In the genomic region with DNA sequence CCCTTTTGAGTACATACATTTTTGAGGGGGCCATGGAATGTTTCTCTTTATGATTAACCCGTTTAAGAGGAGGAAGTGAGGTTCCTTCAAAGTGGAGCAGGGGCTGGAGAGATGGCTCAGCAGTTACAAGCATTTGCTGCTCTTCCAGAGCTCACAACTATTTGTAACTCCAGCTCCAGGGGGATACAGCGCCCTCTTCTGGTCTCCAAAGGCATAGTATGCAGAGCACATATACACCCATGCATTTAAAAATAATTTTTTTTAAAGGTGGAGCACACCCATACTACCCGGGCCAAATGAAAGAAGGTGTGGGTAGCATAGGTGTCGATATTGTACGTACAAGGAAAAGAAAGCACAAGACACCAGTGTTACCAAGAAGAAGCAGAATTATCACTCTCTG, we compare ENCODE assay signal across 17 mouse cellular contexts. TPM values are rescaled to one million over a fixed set of nuclear protein-coding genes. Genes with fewer than 3 reads are reported as not detected.
DNase-seq lines count a peak whose midpoint lies in the region; ATAC-seq and TF ChIP-seq lines count a peak whose summit lies in the region.
"Had no signal": no experiment of that assay in that cellular context is flagged by ENCODE, and none has a peak within 500 bp of the region (broad histone marks: within the 10 kb centered on the region; RNA-seq: fewer than 3 reads in every experiment).

No protein-coding gene starts in this region.

- H3K4me1 ChIP-seq in hindbrain, postnatal 0 days (ENCODE audit: insufficient read depth, low read length) = no peaks in the 10 kb centered on the region
- peaks cover 6% of the 10 kb centered on the region; the same call in 1 of the 2 replicates for H3K4me1 ChIP-seq in hindbrain, embryonic 13.5 days (replicated peaks)
- no peaks in the 10 kb centered on the region for H3K4me1 ChIP-seq in midbrain, embryonic 14.5 days (ENCODE audit: control insufficient read depth, insufficient read depth, low read length)
- peaks cover 10% of the 10 kb centered on the region; the same call in 1 of the 2 replicates for H3K4me1 ChIP-seq in midbrain, embryonic 10.5 days
- no peaks in the 10 kb centered on the region for H3K4me1 ChIP-seq in limb, embryonic 14.5 days (ENCODE audit: control insufficient read depth, insufficient read depth, low read length)
- H3K4me1 ChIP-seq: forebrain, embryonic 15.5 days; hindbrain, embryonic 15.5 days; liver, embryonic 13.5 days had no signal

- H3K36me3 ChIP-seq in hindbrain, postnatal 0 days (ENCODE audit: insufficient read depth, low read length) = no peaks in the 10 kb centered on the region
- H3K36me3 ChIP-seq in hindbrain, embryonic 13.5 days = no peaks in the 10 kb centered on the region
- no peaks in the 10 kb centered on the region for H3K36me3 ChIP-seq in midbrain, embryonic 14.5 days (ENCODE audit: control insufficient read depth, insufficient read depth, low read length)
- no peaks in the 10 kb centered on the region for H3K36me3 ChIP-seq in midbrain, embryonic 10.5 days
- H3K36me3 ChIP-seq in limb, embryonic 14.5 days (ENCODE audit: control insufficient read depth, insufficient read depth, low read length) = no peaks in the 10 kb centered on the region
- H3K36me3 ChIP-seq: forebrain, embryonic 15.5 days; hindbrain, embryonic 15.5 days; liver, embryonic 13.5 days; midbrain, embryonic 12.5 days had no signal

- peak; percentile 64 for DNase-seq in hindbrain, postnatal 0 days (ENCODE audit: low spot score)
- DNase-seq in midbrain, embryonic 14.5 days = peak; percentile 37
- DNase-seq in midbrain, embryonic 10.5 days (ENCODE audit: low spot score) = no peak
- peak; percentile 33 for DNase-seq in brain, embryonic 14.5 days (ENCODE audit: low read depth)
- no peak for DNase-seq in limb, embryonic 14.5 days (ENCODE audit: low spot score)
- no peak for DNase-seq in heart, adult 8-10 months (ENCODE audit: low spot score)
- DNase-seq in kidney, adult 11 months = no peak
- DNase-seq: heart, adult 2 months; liver, embryonic 13.5 days; thymus, postnatal 36 days had no signal

- H3K9ac ChIP-seq in hindbrain, postnatal 0 days (replicated peaks; ENCODE audit: low read length) = no peak overlapping the region
- H3K9ac ChIP-seq in hindbrain, embryonic 13.5 days = no peak overlapping the region
- no peak overlapping the region for H3K9ac ChIP-seq in midbrain, embryonic 14.5 days (replicated peaks; ENCODE audit: low read length)
- H3K9ac ChIP-seq in limb, embryonic 14.5 days (ENCODE audit: low read depth, low read length, severe bottlenecking) = no peak overlapping the region
- H3K9ac ChIP-seq: forebrain, embryonic 15.5 days; hindbrain, embryonic 15.5 days; liver, embryonic 13.5 days; midbrain, embryonic 12.5 days had no signal

- TF ChIP-seq CTCF in hindbrain, postnatal 0 days (IDR thresholded peaks at IDR 0.05; ENCODE audit: low read depth) = peak; percentile 67
- TF ChIP-seq CTCF in brain, embryonic 14.5 days (IDR thresholded peaks at IDR 0.05; ENCODE audit: borderline replicate concordance, extremely low read depth, insufficient read depth, insufficient read length) = peak; percentile 34; the same call in 1 of the 2 replicates

- no peak for TF ChIP-seq POLR2A in brain, embryonic 14.5 days (IDR thresholded peaks at IDR 0.05; ENCODE audit: borderline replicate concordance, extremely low read depth, insufficient read depth, insufficient read length, poor library complexity, severe bottlenecking)
- no peak for TF ChIP-seq POLR2A in limb, embryonic 14.5 days (IDR thresholded peaks at IDR 0.05; ENCODE audit: borderline replicate concordance, extremely low read depth, insufficient read depth, insufficient read length)

- H3K4me3 ChIP-seq in hindbrain, postnatal 0 days (ENCODE audit: low read length) = no peak overlapping the region
- no peak overlapping the region for H3K4me3 ChIP-seq in hindbrain, embryonic 13.5 days
- H3K4me3 ChIP-seq in midbrain, embryonic 14.5 days (replicated peaks; ENCODE audit: low read depth, low read length) = no peak overlapping the region
- H3K4me3 ChIP-seq in midbrain, embryonic 10.5 days = no peak overlapping the region
- H3K4me3 ChIP-seq in limb, embryonic 14.5 days (replicated peaks; ENCODE audit: low read length) = no peak overlapping the region
- H3K4me3 ChIP-seq: forebrain, embryonic 15.5 days; heart, adult 2 months; hindbrain, embryonic 15.5 days; liver, embryonic 13.5 days; midbrain, embryonic 12.5 days had no signal

- no peak overlapping the region for H3K4me2 ChIP-seq in hindbrain, postnatal 0 days (ENCODE audit: low read depth, low read length)
- H3K4me2 ChIP-seq in hindbrain, embryonic 13.5 days = no peak overlapping the region
- H3K4me2 ChIP-seq in midbrain, embryonic 14.5 days (ENCODE audit: low read length) = no peak overlapping the region
- H3K4me2 ChIP-seq in limb, embryonic 14.5 days (replicated peaks; ENCODE audit: low read depth, low read length, severe bottlenecking) = no peak overlapping the region
- H3K4me2 ChIP-seq: forebrain, embryonic 15.5 days; hindbrain, embryonic 15.5 days; liver, embryonic 13.5 days; midbrain, embryonic 12.5 days had no signal

- H3K27ac ChIP-seq in hindbrain, postnatal 0 days = no peak overlapping the region
- H3K27ac ChIP-seq in hindbrain, embryonic 13.5 days = no peak overlapping the region
- H3K27ac ChIP-seq in midbrain, embryonic 14.5 days (replicated peaks; ENCODE audit: low read depth, low read length) = no peak overlapping the region
- H3K27ac ChIP-seq in midbrain, embryonic 10.5 days (replicated peaks) = no peak overlapping the region
- H3K27ac ChIP-seq in limb, embryonic 14.5 days (replicated peaks; ENCODE audit: low read depth, low read length) = no peak overlapping the region
- H3K27ac ChIP-seq: forebrain, embryonic 15.5 days; heart, adult 2 months; hindbrain, embryonic 15.5 days; liver, embryonic 13.5 days; midbrain, embryonic 12.5 days had no signal

- WGBS in hindbrain, postnatal 0 days = 75% methylated on average over 5 of the region's 5 CpGs
- WGBS in hindbrain, embryonic 13.5 days = 67% methylated on average over 5 of the region's 5 CpGs
- 70% methylated on average over 5 of the region's 5 CpGs for WGBS in midbrain, embryonic 14.5 days
- 69% methylated on average over 5 of the region's 5 CpGs for WGBS in midbrain, embryonic 10.5 days
- 57% methylated on average over 5 of the region's 5 CpGs for WGBS in limb, embryonic 14.5 days

- no peaks in the 10 kb centered on the region for H3K27me3 ChIP-seq in hindbrain, postnatal 0 days (ENCODE audit: insufficient read depth, low read length)
- no peaks in the 10 kb centered on the region for H3K27me3 ChIP-seq in hindbrain, embryonic 13.5 days
- H3K27me3 ChIP-seq in midbrain, embryonic 14.5 days (ENCODE audit: control insufficient read depth, insufficient read depth, low read length) = no peaks in the 10 kb centered on the region
- H3K27me3 ChIP-seq in midbrain, embryonic 10.5 days (ENCODE audit: low read depth, poor library complexity, severe bottlenecking) = no peaks in the 10 kb centered on the region
- no peaks in the 10 kb centered on the region for H3K27me3 ChIP-seq in limb, embryonic 14.5 days (ENCODE audit: control insufficient read depth, insufficient read depth, low read length)
- H3K27me3 ChIP-seq: forebrain, embryonic 15.5 days; hindbrain, embryonic 15.5 days; liver, embryonic 13.5 days; midbrain, embryonic 12.5 days had no signal

- no peak for ATAC-seq in hindbrain, postnatal 0 days
- ATAC-seq in hindbrain, embryonic 13.5 days (ENCODE audit: low FRiP score) = no peak
- ATAC-seq in midbrain, embryonic 14.5 days (ENCODE audit: low FRiP score, low TSS enrichment) = no peak
- ATAC-seq in limb, embryonic 14.5 days (ENCODE audit: low FRiP score, low read depth) = peak; percentile 34; the same call in 1 of the 2 replicates
- ATAC-seq: forebrain, embryonic 15.5 days; Patski had no signal

- H3K9me3 ChIP-seq in hindbrain, postnatal 0 days (ENCODE audit: low read length) = no peaks in the 10 kb centered on the region
- no peaks in the 10 kb centered on the region for H3K9me3 ChIP-seq in hindbrain, embryonic 13.5 days
- no peaks in the 10 kb centered on the region for H3K9me3 ChIP-seq in midbrain, embryonic 14.5 days (ENCODE audit: control insufficient read depth, low read length)
- no peaks in the 10 kb centered on the region for H3K9me3 ChIP-seq in midbrain, embryonic 10.5 days (replicated peaks)
- no peaks in the 10 kb centered on the region for H3K9me3 ChIP-seq in limb, embryonic 14.5 days (ENCODE audit: control insufficient read depth, low read length)
- H3K9me3 ChIP-seq: forebrain, embryonic 15.5 days; hindbrain, embryonic 15.5 days; liver, embryonic 13.5 days; midbrain, embryonic 12.5 days had no signal

RNA-seq across cellular contexts. Expression of a gene that starts 54.7 kb away (rescaled TPM):
- 0.84 TPM in 1 of 2 replicates, not detected in the other for total RNA-seq in hindbrain, postnatal 0 days (2014; rRNA removed)
- 0.44 TPM in 1 of 2 replicates, not detected in the other for polyA plus RNA-seq in hindbrain, postnatal 0 days (2015; fragmentation: Nextera tagmentation; extraction: Ambion mirVana)
- polyA plus RNA-seq in hindbrain, embryonic 13.5 days (2015; fragmentation: Nextera tagmentation; extraction: Ambion mirVana) = not detected in 2 replicates
- polyA plus RNA-seq in midbrain, embryonic 14.5 days (2014; fragmentation: Nextera tagmentation; extraction: Ambion mirVana) = not detected in 2 replicates
- polyA plus RNA-seq in midbrain, embryonic 10.5 days (2016; fragmentation: Nextera tagmentation; extraction: Ambion mirVana) = not detected in 2 replicates
- polyA plus RNA-seq in brain, embryonic 14.5 days (2012; rRNA removed) = not detected in 2 replicates
- polyA plus RNA-seq in limb, embryonic 14.5 days (2012; rRNA removed) = 8.3 TPM in 2 replicates
- polyA plus RNA-seq in limb, embryonic 14.5 days (2014; fragmentation: Nextera tagmentation; extraction: Ambion mirVana) = 2.3 and 3.4 TPM in 2 replicates
- total RNA-seq in heart, adult 8-10 months (2022) = not detected
- total RNA-seq: layer of hippocampus, adult 8-10 months; neutrophil, adult 5-6 weeks had no signal
- polyA plus RNA-seq: forebrain, embryonic 15.5 days; hindbrain, embryonic 15.5 days; liver, embryonic 13.5 days; Patski had no signal

Comparison
In these comparisons a context has a peak if more than half of its experiments do, and no peak if none do; other contexts are left out.
1. DNase-seq: peak in hindbrain, postnatal 0 days (single experiment), midbrain, embryonic 14.5 days (single experiment) and brain, embryonic 14.5 days (single experiment); none in midbrain, embryonic 10.5 days (single experiment), limb, embryonic 14.5 days (single experiment), heart, adult 8-10 months (single experiment) and kidney, adult 11 months (single experiment).